Mouse (Mus musculus) cerebellum, adult 2 months (tissue): ENCODE measurements around the gene Tango2. TPM values are rescaled to one million over a fixed set of nuclear protein-coding genes. Genes with fewer than 3 reads are reported as not detected.

Experiments
- DNase-seq, 2 experiments: peaks; one replicate each; pipeline ENCODE4 v3.0.0; 2021
- H3K27ac ChIP-seq: fragments of 200-500 bp; 2 replicates; pipeline ENCODE4 v1.5.1; 2012; ENCODE audit warnings: low read length, control low read depth, inconsistent platforms; ENCODE audit not compliant: insufficient read depth
- H3K27me3 ChIP-seq: fragments of 200-500 bp; 2 replicates; pipeline ENCODE4 v1.6.1; 2012; ENCODE audit warnings: inconsistent platforms, mild to moderate bottlenecking, low read length, moderate library complexity; ENCODE audit not compliant: control insufficient read depth, insufficient read depth
- H3K4me1 ChIP-seq: fragments of 200-500 bp; 2 replicates; pipeline ENCODE4 v1.6.1; 2011; ENCODE audit warnings: low read length; ENCODE audit not compliant: control insufficient read depth, insufficient read depth
- H3K4me3 ChIP-seq: fragments of 200-500 bp; replicated peaks from 2 replicates; pipeline ENCODE3; 2011; ENCODE audit warnings: mild to moderate bottlenecking, low read depth, low read length, control low read depth; ENCODE audit not compliant: insufficient read depth
- CTCF ChIP-seq: fragments of 200-500 bp; IDR thresholded peaks from 2 replicates; pipeline ENCODE4 v1.5.1; 2011; ENCODE audit warnings: low read depth, mild to moderate bottlenecking, control low read depth, low read length, moderate library complexity, borderline replicate concordance; ENCODE audit not compliant: insufficient read depth
- POLR2A ChIP-seq: fragments of 200-500 bp; IDR thresholded peaks from 2 replicates; pipeline ENCODE4 v1.6.1; 2011; ENCODE audit warnings: low read length, control low read depth, borderline replicate concordance; ENCODE audit not compliant: insufficient read depth
- WGBS: fragments of 180-500 bp; shearing (Covaris S2); methylation state at CpG from one replicate; pipeline ENCODE4 v1.1.7; 2018; 5-methylcytosine and 5-hydroxymethylcytosine counted together
- polyA plus RNA-seq: library from polyadenylated mRNA; depleted of rRNA; stranded (reverse); fragments of >200 nt; gene quantifications from 2 replicates; pipeline ENCODE4 v1.2.3, GENCODE M21; 2012

Tango2 gene
- polyA plus RNA-seq, 1 experiment, result 210 TPM

DNA sequence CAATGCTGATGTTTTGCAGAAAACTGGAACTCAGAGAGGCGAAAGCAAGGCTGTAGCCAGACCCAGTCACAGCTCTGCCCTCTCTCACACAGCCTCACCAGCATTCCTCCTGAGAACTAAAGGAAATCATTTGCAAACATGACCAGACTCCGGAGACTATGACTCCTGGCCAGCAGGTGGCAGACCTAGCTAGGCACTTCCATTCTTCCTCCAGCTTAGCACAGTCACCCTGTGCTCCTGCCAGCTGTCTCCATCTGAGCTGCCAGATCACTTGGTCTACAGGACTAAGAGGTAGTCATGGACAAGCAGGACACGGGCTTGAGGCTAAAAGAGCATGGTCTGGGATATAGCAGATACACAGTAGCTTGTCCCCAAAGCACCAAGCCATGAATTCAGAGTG lies 2.7 kb downstream of the Tango2 start:
- Histone ChIP-seq H3K4me3 (no peak overlapping the region), H3K4me1 (peaks cover 32% of the 10 kb centered on the region), H3K27ac (no peak overlapping the region), H3K27me3 (no peaks in the 10 kb centered on the region)
- DNase-seq, result peak; percentile 93
- TF ChIP-seq CTCF (peak; percentile 93), POLR2A (no peak)
- 4% methylated on average over 3 of the region's 3 CpGs for WGBS

DNA sequence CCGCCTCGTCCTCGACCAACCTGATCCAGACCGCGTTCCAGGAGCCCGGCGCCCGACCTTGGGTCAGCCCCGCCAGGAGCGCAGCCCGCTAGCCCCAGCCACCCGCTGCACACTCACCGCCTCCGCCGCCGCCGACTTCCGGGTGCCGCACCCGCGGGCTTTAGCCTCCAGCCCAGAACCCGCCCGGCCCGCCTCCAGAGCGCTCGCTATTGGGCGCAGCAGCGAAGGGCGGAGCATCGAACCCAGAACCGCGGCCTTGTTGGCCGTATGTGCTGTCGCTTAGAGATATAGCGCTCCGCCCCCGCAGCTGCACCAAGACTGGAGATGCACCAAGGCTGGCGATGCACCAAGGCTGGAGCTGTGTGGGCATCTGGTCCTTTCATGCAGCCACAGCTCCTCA lies 4.1 kb downstream of the Tango2 start:
- no peak for TF ChIP-seq CTCF
- peak; percentile 64 for TF ChIP-seq POLR2A
- under 1% methylated on average over 38 of the region's 38 CpGs for WGBS
- Histone ChIP-seq H3K27ac (peak overlapping the region; percentile 65), H3K27me3 (no peaks in the 10 kb centered on the region), H3K4me3 (peak overlapping the region; percentile 73), H3K4me1 (peaks cover 28% of the 10 kb centered on the region)
- DNase-seq, result peak; percentile 96 to 97

DNA sequence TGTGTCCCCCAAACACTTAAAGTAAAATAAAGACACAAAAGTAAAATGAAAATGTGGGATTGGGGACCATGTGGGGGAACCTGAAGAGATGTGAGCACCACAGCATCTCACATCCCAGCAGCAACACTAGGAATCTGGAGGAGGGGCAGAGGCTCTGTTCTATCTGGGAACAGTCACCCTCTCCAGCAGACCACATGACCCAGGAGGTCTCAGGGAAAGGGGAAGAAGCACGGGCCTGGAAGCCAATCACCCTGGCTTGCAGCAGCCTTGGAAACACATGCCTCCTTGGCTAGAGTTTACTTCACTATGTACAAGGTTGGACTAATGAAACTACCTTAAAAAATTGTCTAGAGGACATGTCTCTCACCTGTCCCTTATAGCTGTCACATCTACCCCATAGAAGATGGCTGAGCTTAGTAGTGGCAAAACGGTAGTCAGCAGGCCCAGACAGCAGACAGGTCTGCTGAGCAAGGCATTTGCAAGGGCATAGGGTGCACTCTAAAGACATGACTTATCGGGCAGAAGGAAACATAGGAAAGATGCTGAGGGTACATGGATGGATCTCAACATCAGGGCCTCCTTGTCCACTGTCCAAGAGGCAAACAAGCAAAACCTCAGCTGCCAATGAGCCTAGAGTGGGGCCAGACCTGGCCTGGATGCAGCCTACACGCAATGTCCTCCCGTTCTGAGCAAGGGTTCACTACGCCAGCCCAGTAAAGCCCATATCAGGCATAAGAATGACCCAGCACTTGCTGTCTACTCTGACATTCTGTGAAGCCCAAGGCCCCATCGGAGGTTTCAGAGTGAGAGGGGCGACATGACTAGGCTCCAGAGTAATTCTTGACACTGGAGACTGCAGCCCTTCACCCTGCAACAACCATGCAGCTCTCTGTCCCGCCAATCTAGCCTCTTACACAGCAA lies 5.0 kb downstream of the Tango2 start:
- peak; percentile 42 to 53 for DNase-seq
- peak overlapping the region; percentile 73 for H3K4me3 ChIP-seq
- peak overlapping the region; percentile 39 for H3K27ac ChIP-seq
- no peak for TF ChIP-seq POLR2A
- TF ChIP-seq CTCF, result no peak
- H3K4me1 ChIP-seq, result peaks cover 28% of the 10 kb centered on the region
- H3K27me3 ChIP-seq, result no peaks in the 10 kb centered on the region
- WGBS, result 7% methylated on average over 9 of the region's 9 CpGs

DNA sequence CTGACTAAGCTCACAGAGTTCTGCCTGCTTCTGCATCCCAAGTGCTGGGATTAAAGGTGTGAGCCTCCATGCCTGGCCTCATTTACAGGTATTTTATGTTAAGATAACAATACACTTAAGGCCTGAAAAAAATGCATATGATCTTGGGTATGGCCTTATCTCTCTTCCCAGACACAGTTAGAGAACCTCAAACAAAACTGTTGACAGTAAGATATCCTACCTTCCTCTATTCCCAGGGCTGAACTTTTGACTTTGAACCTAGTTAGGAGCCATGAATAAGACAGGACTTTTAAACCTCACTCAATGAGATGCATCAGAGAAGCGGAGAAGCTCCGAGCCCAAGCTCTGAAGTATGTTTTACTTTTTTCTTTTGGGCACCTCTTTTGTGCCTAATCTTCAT lies 5.8 kb downstream of the Tango2 start:
- 96% methylated on average over 2 of the region's 2 CpGs for WGBS
- DNase-seq, result no peak
- peaks cover 28% of the 10 kb centered on the region for H3K4me1 ChIP-seq
- no peak overlapping the region for H3K27ac ChIP-seq
- no peaks in the 10 kb centered on the region for H3K27me3 ChIP-seq
- H3K4me3 ChIP-seq, result no peak overlapping the region
- TF ChIP-seq POLR2A, result no peak

DNA sequence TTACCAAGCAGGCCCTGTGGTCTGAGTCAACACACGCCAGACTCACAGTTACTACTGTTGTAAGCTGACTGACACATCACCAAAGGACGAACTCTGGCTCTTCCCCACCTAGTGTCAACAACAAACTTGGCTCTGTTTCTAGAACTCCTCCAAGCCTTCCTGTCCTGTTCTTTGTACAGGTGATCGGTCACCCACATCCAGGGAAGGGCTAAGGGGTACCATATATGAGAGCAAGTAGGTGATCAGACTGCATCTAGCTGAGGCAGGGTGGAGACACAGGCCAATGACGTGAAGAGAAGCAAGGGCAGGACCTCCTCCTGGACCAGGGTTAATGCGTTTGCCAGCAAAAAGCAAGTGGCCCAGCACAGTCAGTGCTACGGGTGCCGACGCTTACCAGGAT lies 6.3 kb downstream of the Tango2 start:
- Histone ChIP-seq H3K27me3 (no peaks in the 10 kb centered on the region), H3K4me3 (no peak overlapping the region), H3K4me1 (peaks cover 24% of the 10 kb centered on the region), H3K27ac (no peak overlapping the region)
- WGBS, result 91% methylated on average over 8 of the region's 8 CpGs
- no peak for DNase-seq
- no peak for TF ChIP-seq POLR2A
- no peak for TF ChIP-seq CTCF

DNA sequence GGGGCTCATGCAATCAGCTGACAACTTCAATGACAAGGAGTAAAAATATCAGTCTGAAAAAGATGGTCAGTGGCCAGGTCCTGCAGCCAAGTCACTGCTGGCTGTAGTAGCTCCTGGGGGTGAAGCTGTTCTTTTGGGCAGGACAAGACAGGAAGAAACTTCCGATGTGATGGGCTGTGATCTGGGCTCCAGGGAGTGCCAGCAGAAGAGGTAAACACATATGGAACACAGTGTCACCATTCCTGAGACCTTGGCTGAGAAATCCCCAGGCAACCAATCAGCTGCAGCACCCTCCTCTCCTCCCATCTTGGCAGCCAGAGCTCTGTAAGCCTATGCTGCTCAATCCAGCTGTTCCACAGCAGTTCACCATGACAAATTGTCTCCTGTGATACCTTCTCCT lies 8.0 kb downstream of the Tango2 start:
- H3K27me3 ChIP-seq, result no peaks in the 10 kb centered on the region
- no peak overlapping the region for H3K4me3 ChIP-seq
- no peak for DNase-seq
- peaks cover 19% of the 10 kb centered on the region for H3K4me1 ChIP-seq
- no peak for TF ChIP-seq CTCF
- TF ChIP-seq POLR2A, result no peak
- 0% methylated on average over 1 of the region's 1 CpGs for WGBS
- no peak overlapping the region for H3K27ac ChIP-seq

DNA sequence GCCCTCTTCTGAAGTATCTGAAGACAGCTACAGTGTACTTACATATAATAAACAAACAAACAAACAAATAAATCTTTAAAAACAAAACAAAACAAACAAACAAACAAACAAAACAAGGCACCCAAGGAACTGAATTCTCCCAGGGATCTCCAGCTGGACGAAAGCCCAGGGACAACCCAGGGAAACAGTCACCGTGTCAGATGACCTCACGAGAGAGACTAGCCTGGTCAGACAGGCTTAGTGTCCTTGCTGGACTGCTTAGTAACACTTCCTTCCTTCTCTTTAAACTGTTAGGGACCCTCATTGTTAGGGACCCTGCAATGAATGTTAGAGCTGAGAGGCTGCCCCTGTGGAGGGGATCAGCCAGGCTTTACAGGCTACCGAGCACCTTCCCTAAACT lies 10.6 kb downstream of the Tango2 start:
- DNase-seq, result no peak
- peaks cover 17% of the 10 kb centered on the region for H3K4me1 ChIP-seq
- WGBS, result 79% methylated on average over 4 of the region's 4 CpGs

DNA sequence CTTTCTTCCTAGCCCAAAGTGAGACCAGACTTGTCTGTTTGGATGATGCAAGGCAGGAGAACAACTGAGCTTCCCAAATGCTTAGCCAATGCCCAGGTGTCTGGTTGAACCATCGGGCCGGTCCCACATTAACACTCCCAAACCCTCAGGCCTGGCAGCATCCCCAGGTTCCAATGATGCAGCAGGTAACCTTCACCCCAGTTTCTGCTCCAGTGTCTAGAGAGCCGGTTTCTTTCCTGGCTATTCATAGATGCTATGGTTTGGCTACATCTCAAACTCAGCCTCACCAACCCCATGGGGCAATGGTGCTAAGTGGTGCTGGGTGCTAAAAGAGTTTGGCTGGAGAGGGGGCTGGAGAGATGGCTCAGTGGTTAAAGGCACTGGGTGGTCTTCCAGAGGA lies 11.9 kb downstream of the Tango2 start:
- 70% methylated on average over 3 of the region's 3 CpGs for whole genome bisulfite sequencing
- no peak for TF ChIP-seq POLR2A
- no peak for TF ChIP-seq CTCF
- no peak for DNase-seq
- Histone ChIP-seq H3K4me3 (no peak overlapping the region), H3K4me1 (peaks cover 11% of the 10 kb centered on the region; the same call in 1 of the 2 replicates), H3K27ac (no peak overlapping the region), H3K27me3 (no peaks in the 10 kb centered on the region)

More for the DNA sequence above, 10.6 kb downstream of the Tango2 start:
- no peak overlapping the region for H3K4me3 ChIP-seq
- H3K27me3 ChIP-seq, result no peaks in the 10 kb centered on the region
- no peak for TF ChIP-seq POLR2A
- no peak for TF ChIP-seq CTCF
- no peak overlapping the region for H3K27ac ChIP-seq
